Mouse (Mus musculus) urinary bladder, adult 18-20 months (tissue): ENCODE data around the gene Ckap5.

Experiments used
- DNase-seq, 2 experiments: peaks; one replicate each; pipeline ENCODE4 v3.0.0; 2022; ENCODE audit warnings: low spot score in 2 of 2, mixed read lengths in 2 of 2

The Ckap5 gene

GRCm38 (mm10) chr2:91652863-91653262 is 126.3 kb downstream of the Ckap5 start:
- no peak for DNase-seq

- no peak for DNase-seq
Observed at GRCm38 (mm10) chr2:91655388-91655787, 128.8 kb downstream of the Ckap5 start.

- DNase-seq = no peak
Observed at GRCm38 (mm10) chr2:91655827-91656226, 129.3 kb downstream of the Ckap5 start.

GRCm38 (mm10) chr2:91656774-91657173 is 130.2 kb downstream of the Ckap5 start:
- DNase-seq = no peak

GRCm38 (mm10) chr2:91659657-91660056 is 133.1 kb downstream of the Ckap5 start:
- no peak for DNase-seq

- no peak for DNase-seq
Observed at GRCm38 (mm10) chr2:91660981-91661380, 134.4 kb downstream of the Ckap5 start.

- no peak for DNase-seq
Observed at GRCm38 (mm10) chr2:91664780-91665179, 138.2 kb downstream of the Ckap5 start.

- DNase-seq = no peak
Observed at GRCm38 (mm10) chr2:91666386-91666910, 139.9 kb downstream of the Ckap5 start.

- DNase-seq = no peak
Observed at GRCm38 (mm10) chr2:91667747-91668146, 141.2 kb downstream of the Ckap5 start.

GRCm38 (mm10) chr2:91669326-91669725 is 142.8 kb downstream of the Ckap5 start:
- no peak for DNase-seq

GRCm38 (mm10) chr2:91670038-91670437 is 143.5 kb downstream of the Ckap5 start:
- no peak for DNase-seq
